Mouse (Mus musculus): ENCODE measurements around the gene Dnmt3a. TPM values are rescaled to one million over a fixed set of nuclear protein-coding genes. Genes with fewer than 3 reads are reported as not detected.
A peak's percentile ranks its signal among the peaks of the same experiment; 100 is the strongest.

The Dnmt3a gene
- polyA plus RNA-seq, 1 experiment from 2014 or later: 117 TPM

- H3K9me3 ChIP-seq: no peaks in the 10 kb centered on the region
Measured at GRCm38 (mm10) chr12:3864208-3864607, 58.4 kb downstream of the Dnmt3a start.

GRCm38 (mm10) chr12:3865594-3865993, 59.8 kb downstream of the Dnmt3a start:
- 90% methylated on average over 8 of the region's 8 CpGs for WGBS
- no peak overlapping the region for H3K27ac ChIP-seq
- no peak overlapping the region for H3K4me3 ChIP-seq
- H3K4me1 ChIP-seq: peaks cover 6% of the 10 kb centered on the region
- peaks cover 11% of the 10 kb centered on the region; the same call in 1 of the 2 replicates for H3K27me3 ChIP-seq (ENCODE audit: poor library complexity, severe bottlenecking)
- H3K9me3 ChIP-seq: no peaks in the 10 kb centered on the region
- peaks cover 16% of the 10 kb centered on the region for H3K36me3 ChIP-seq (replicated peaks)
- DNase-seq (ENCODE audit: extremely low spot score, low spot score): no peak

More at GRCm38 (mm10) chr12:3864208-3864607, 58.4 kb downstream of the Dnmt3a start:
- no peak overlapping the region for H3K4me3 ChIP-seq
- no peak overlapping the region for H3K27ac ChIP-seq
- H3K4me1 ChIP-seq: no peaks in the 10 kb centered on the region
- peaks cover under 1% of the 10 kb centered on the region; the same call in 1 of the 2 replicates for H3K27me3 ChIP-seq (ENCODE audit: poor library complexity, severe bottlenecking)
- DNase-seq (ENCODE audit: extremely low spot score, low spot score): no peak
- H3K36me3 ChIP-seq (replicated peaks): peaks cover 16% of the 10 kb centered on the region
- WGBS: 95% methylated on average over 8 of the region's 8 CpGs

- WGBS: 87% methylated on average over 12 of the region's 12 CpGs
- Histone ChIP-seq H3K4me1 (peaks cover 19% of the 10 kb centered on the region), H3K27me3 (ENCODE audit: poor library complexity, severe bottlenecking) (peaks cover 11% of the 10 kb centered on the region; the same call in 1 of the 2 replicates), H3K27ac (no peak overlapping the region), H3K4me3 (no peak overlapping the region), H3K36me3 (replicated peaks) (peaks cover 16% of the 10 kb centered on the region), H3K9me3 (no peaks in the 10 kb centered on the region)
- no peak for DNase-seq (ENCODE audit: extremely low spot score, low spot score)
Measured at GRCm38 (mm10) chr12:3866654-3867370, 61.0 kb downstream of the Dnmt3a start.

- DNase-seq (ENCODE audit: extremely low spot score, low spot score): no peak
- H3K27me3 ChIP-seq (ENCODE audit: poor library complexity, severe bottlenecking): peaks cover 11% of the 10 kb centered on the region; the same call in 1 of the 2 replicates
- no peak overlapping the region for H3K4me3 ChIP-seq
- no peak overlapping the region for H3K27ac ChIP-seq
- H3K9me3 ChIP-seq: no peaks in the 10 kb centered on the region
- WGBS: 85% methylated on average over 5 of the region's 5 CpGs
- H3K36me3 ChIP-seq (replicated peaks): peaks cover 19% of the 10 kb centered on the region
- H3K4me1 ChIP-seq: peaks cover 32% of the 10 kb centered on the region
Measured at GRCm38 (mm10) chr12:3868115-3868514, 62.3 kb downstream of the Dnmt3a start.

- WGBS: 92% methylated on average over 7 of the region's 7 CpGs
- no peak for DNase-seq (ENCODE audit: extremely low spot score, low spot score)
- Histone ChIP-seq H3K36me3 (replicated peaks) (peaks cover 27% of the 10 kb centered on the region), H3K9me3 (no peaks in the 10 kb centered on the region), H3K4me3 (no peak overlapping the region), H3K4me1 (peaks cover 37% of the 10 kb centered on the region), H3K27ac (no peak overlapping the region), H3K27me3 (ENCODE audit: poor library complexity, severe bottlenecking) (peaks cover 11% of the 10 kb centered on the region)
Measured at GRCm38 (mm10) chr12:3868676-3869458, 63.1 kb downstream of the Dnmt3a start.

- no peak for DNase-seq (ENCODE audit: extremely low spot score, low spot score)
- Histone ChIP-seq H3K36me3 (replicated peaks) (peaks cover 30% of the 10 kb centered on the region), H3K27ac (no peak overlapping the region), H3K4me3 (no peak overlapping the region), H3K9me3 (no peaks in the 10 kb centered on the region), H3K27me3 (ENCODE audit: poor library complexity, severe bottlenecking) (peaks cover 11% of the 10 kb centered on the region), H3K4me1 (peaks cover 44% of the 10 kb centered on the region)
- 97% methylated on average over 5 of the region's 5 CpGs for WGBS
Measured at GRCm38 (mm10) chr12:3870024-3870423, 64.2 kb downstream of the Dnmt3a start.

- peaks cover 44% of the 10 kb centered on the region for H3K4me1 ChIP-seq
- H3K27ac ChIP-seq: peak overlapping the region; percentile 80
- peaks cover 11% of the 10 kb centered on the region for H3K27me3 ChIP-seq (ENCODE audit: poor library complexity, severe bottlenecking)
- peak overlapping the region; percentile 36 for H3K4me3 ChIP-seq
- peaks cover 24% of the 10 kb centered on the region for H3K36me3 ChIP-seq (replicated peaks)
- 11% methylated on average over 19 of the region's 19 CpGs for WGBS
- DNase-seq (ENCODE audit: extremely low spot score, low spot score): peak; percentile 48
- H3K9me3 ChIP-seq: no peaks in the 10 kb centered on the region
Measured at GRCm38 (mm10) chr12:3870859-3871462, 65.2 kb downstream of the Dnmt3a start.

- Histone ChIP-seq H3K27me3 (ENCODE audit: poor library complexity, severe bottlenecking) (peaks cover 11% of the 10 kb centered on the region), H3K27ac (peak overlapping the region; percentile 80), H3K4me1 (peaks cover 44% of the 10 kb centered on the region), H3K36me3 (replicated peaks) (peaks cover 17% of the 10 kb centered on the region), H3K4me3 (peak overlapping the region; percentile 36; the same call in 1 of the 2 replicates), H3K9me3 (no peaks in the 10 kb centered on the region)
- WGBS: 29% methylated on average over 15 of the region's 15 CpGs
- DNase-seq (ENCODE audit: extremely low spot score, low spot score): peak; percentile 44
Measured at GRCm38 (mm10) chr12:3871637-3872036, 65.8 kb downstream of the Dnmt3a start.

GRCm38 (mm10) chr12:3872410-3873230, 66.8 kb downstream of the Dnmt3a start:
- 62% methylated on average over 9 of the region's 9 CpGs for WGBS
- peaks cover 44% of the 10 kb centered on the region for H3K4me1 ChIP-seq
- DNase-seq (ENCODE audit: extremely low spot score, low spot score): no peak
- H3K9me3 ChIP-seq: no peaks in the 10 kb centered on the region
- peaks cover 11% of the 10 kb centered on the region for H3K27me3 ChIP-seq (ENCODE audit: poor library complexity, severe bottlenecking)
- peaks cover 18% of the 10 kb centered on the region for H3K36me3 ChIP-seq (replicated peaks)
- H3K4me3 ChIP-seq: no peak overlapping the region
- H3K27ac ChIP-seq: peak overlapping the region; percentile 56; the same call in 1 of the 2 replicates

GRCm38 (mm10) chr12:3875474-3875873, 69.7 kb downstream of the Dnmt3a start:
- Histone ChIP-seq H3K27ac (no peak overlapping the region), H3K27me3 (ENCODE audit: poor library complexity, severe bottlenecking) (no peaks in the 10 kb centered on the region; the same call in none of the 2 replicates), H3K9me3 (no peaks in the 10 kb centered on the region), H3K4me1 (peaks cover 47% of the 10 kb centered on the region), H3K4me3 (no peak overlapping the region), H3K36me3 (replicated peaks) (peaks cover 16% of the 10 kb centered on the region)
- no peak for DNase-seq (ENCODE audit: extremely low spot score, low spot score)

- 89% methylated on average over 4 of the region's 4 CpGs for WGBS
- peaks cover 16% of the 10 kb centered on the region for H3K36me3 ChIP-seq (replicated peaks)
- no peak overlapping the region for H3K27ac ChIP-seq
- no peak overlapping the region for H3K4me3 ChIP-seq
- H3K4me1 ChIP-seq: peaks cover 40% of the 10 kb centered on the region
- no peak for DNase-seq (ENCODE audit: extremely low spot score, low spot score)
- no peaks in the 10 kb centered on the region for H3K9me3 ChIP-seq
- no peaks in the 10 kb centered on the region; the same call in none of the 2 replicates for H3K27me3 ChIP-seq (ENCODE audit: poor library complexity, severe bottlenecking)
Measured at GRCm38 (mm10) chr12:3877376-3877775, 71.6 kb downstream of the Dnmt3a start.

- no peak overlapping the region for H3K4me3 ChIP-seq
- WGBS: 92% methylated on average over 3 of the region's 3 CpGs
- no peak overlapping the region for H3K27ac ChIP-seq
- H3K27me3 ChIP-seq (ENCODE audit: poor library complexity, severe bottlenecking): peaks cover 14% of the 10 kb centered on the region
- DNase-seq (ENCODE audit: extremely low spot score, low spot score): no peak
- peaks cover 4% of the 10 kb centered on the region; the same call in 1 of the 2 replicates for H3K36me3 ChIP-seq (replicated peaks)
- no peaks in the 10 kb centered on the region for H3K9me3 ChIP-seq
- H3K4me1 ChIP-seq: peaks cover 51% of the 10 kb centered on the region
Measured at GRCm38 (mm10) chr12:3881474-3881873, 75.7 kb downstream of the Dnmt3a start.
